Mouse (Mus musculus): Measurements from ENCODE around the gene Nop10.
A peak's percentile ranks its signal among the peaks of the same experiment; 100 is the strongest.

Gene Nop10

DNA sequence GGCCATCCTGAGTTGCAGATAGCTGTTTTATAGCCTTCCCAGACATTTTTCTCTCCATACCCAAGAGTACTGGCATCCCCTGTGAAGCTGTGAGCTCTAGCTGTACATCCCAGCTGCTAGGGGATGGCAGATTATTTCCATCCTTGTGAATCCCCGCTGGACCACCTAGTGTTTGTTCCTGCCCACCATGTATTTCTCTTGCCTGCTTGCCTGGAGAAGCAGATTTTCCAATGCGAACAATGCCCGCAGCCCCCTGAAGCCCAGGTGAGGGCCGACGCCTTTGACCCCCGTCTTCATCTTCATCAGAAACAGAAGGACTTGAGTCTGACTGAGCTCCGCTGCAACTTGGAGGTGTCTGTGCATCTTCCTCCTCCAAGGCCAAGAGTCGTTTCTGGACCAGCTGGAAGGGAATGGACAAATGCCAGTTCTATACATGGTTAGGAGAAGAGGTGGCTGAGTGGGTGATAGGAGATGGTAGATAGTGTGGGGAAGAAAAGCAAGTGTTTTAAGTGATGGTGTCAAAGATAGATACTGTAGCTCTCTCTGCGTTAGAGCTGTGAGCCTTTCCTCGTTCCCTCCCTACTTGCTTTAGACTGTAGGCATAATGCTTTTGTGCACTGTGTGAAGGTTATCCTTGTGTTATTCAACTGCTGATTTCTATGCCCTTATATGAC lies 11.8 kb upstream of the Nop10 start:
- no peak for TF ChIP-seq GATA4 (IDR thresholded peaks at IDR 0.05; ENCODE audit: insufficient replicate concordance, low read length)

DNA sequence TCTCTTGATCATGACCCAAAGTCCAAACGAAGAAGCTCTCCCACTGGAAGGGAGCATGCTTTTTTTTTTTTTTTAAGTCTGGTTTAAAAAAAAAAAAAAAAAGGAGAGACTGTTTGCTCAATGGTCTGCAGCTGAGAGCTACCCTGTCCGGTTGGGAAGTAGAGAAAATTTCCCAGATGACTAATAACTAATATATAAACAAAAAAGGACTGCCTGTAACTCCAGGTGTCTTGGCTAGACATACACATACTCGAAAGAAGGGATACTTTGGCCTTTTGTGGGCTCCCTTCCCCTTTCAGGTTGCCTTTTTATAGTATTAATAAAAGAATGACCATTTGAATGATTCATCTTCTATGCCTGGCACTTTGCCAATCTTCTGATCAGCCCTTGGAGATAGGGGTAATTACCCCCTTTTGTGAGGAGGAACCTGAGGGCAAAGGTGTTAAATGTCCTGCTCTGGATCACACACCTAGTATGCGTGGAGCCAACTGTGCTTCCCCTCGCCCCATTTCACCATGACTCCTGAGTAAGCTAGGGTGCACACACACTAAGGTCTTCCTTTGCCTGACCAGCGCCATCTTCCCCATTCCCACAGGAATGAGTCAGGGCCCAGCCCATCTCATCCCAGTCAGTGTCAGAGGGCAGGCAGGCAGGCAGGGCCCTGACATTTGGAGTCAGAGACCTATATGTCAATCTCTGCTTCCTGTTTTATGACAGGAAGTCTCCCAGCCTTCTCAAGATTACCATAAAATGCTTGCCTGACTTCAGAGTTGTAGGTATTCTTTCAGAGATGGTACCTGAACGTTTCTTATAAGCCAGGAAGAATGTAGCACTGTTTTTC lies 6.8 kb upstream of the Nop10 start:
- no peak for TF ChIP-seq GATA4 (IDR thresholded peaks at IDR 0.05; ENCODE audit: insufficient replicate concordance, low read length)

DNA sequence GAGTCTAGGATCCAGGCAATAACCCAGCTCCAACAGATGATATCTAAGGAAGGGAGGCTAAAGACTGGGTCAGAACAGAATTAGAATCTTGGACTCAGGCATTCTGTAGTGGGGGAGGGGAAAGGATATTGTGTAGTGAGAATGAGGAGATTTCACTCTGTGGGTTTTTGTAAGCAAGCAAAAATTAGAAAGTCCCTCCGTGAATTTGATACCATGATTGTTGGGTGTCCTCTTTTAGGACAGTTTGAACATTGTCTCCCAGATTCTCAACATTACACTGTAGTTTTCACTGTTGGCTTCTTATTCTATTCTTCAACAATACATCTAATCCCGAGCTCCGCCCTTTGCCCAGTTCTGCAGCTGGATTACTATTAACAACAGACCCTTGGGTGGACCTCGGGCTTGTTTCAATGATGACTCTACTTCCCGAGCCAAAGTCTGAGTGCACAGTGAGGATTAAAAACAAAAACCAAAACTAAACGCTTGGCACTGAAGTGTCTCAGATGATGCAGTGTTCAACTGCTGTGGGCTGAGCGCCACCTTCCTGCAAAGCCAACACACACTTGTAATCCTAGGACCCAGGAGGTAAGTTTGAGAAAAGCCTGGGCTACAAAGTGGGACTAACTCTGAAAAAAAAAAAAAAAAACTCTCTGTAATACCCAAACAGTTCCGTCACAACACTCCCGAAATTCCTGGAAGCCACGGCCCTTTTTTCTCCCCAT lies 2.3 kb upstream of the Nop10 start, which contains the start of gene Nutm1:
Gene Nutm1, minus strand, starts transcription at position 51 of the 722 bp plus-strand sequence.
- TF ChIP-seq GATA4 (IDR thresholded peaks at IDR 0.05; ENCODE audit: insufficient replicate concordance, low read length) = no peak

DNA sequence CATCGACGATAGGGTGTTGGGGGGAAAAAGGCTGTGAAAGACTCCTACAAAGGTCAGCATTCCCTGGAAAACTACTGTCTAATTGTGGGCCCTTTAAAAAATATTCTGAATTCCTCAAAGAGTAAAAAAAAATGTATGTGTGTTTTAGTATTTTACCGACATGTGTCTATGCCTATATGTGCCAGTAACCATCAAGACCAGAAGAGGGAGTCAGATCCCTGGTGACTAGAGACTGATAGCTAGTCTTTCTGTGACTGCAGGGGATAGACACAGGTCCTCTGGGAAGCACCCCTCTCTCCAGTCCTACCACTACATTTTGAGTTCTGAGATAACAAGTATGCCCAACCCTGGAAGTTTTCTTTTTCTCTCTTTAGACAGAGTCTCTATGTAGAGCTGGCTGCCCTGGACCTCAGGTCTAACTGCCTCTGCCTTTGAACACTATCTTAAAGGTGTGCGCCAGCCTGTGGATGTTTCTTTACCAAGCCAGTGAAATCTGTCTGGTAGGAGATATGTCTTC lies 1.1 kb downstream of the Nop10 start:
- no peak for TF ChIP-seq GATA4 (IDR thresholded peaks at IDR 0.05; ENCODE audit: insufficient replicate concordance, low read length)

DNA sequence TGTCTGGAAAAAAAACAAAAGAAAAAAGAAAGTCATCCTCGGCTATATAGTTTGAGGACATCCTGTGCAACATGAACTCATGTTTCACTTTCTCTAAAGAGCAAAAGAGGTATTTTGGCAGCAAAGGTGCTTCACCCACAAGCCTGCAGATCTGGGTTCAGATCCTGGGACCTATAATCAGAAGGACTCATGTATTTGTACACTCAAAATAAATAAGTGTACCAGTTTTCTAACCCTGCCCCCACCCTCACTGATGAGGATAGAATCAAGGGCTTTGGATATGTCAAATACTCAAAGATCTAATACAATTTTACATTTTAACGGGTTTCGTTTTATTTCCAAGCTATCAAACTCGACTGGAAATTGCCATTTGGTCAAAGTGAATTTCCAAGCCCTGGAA lies 2.6 kb downstream of the Nop10 start:
- no peak for TF ChIP-seq GATA4 (IDR thresholded peaks at IDR 0.05; ENCODE audit: insufficient replicate concordance, low read length)

DNA sequence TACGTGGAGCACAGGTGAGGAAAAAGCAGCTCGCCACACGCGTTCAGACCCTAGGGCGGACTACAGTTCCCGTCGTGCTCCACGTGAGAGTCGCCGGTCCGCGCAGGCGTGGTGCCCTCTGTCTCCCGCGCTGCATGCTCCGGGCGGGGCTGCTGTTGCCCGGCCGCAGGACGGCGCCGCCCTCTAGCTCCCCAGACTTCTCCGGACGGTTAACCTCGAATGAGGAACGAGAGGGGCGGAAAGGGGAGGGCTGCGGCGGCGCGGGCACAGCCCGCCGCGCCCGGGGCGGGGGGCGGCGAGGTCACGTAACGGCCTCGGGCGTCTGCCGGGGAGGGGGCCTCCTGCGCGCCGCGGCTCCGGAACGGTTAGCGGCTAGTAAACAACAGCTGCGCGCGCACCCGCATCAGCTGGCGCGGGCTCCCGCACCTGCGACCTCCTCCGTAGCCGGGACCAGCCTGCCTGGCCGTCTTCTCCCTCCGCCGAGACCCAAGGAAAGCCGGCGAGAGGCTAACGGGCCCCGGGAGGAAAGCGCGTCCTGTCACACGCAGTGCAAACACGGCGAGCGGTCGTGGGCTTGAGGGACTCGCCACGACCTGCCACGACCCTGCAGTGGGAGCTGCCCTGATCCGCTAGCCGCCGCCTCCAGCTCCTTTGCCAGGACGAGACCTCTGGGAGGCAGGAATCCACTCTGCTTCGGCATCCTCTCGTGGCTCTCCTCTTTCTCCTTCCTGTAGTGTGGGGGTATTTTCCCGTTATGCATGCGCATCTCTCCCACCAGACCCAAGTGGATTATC lies 3.9 kb downstream of the Nop10 start, which contains the start of gene Slc12a6:
Gene Slc12a6, plus strand, starts transcription at position 378 of the 794 bp plus-strand sequence.
- TF ChIP-seq GATA4 (IDR thresholded peaks at IDR 0.05; ENCODE audit: insufficient replicate concordance, low read length) = no peak; the same call in 1 of the 2 replicates

DNA sequence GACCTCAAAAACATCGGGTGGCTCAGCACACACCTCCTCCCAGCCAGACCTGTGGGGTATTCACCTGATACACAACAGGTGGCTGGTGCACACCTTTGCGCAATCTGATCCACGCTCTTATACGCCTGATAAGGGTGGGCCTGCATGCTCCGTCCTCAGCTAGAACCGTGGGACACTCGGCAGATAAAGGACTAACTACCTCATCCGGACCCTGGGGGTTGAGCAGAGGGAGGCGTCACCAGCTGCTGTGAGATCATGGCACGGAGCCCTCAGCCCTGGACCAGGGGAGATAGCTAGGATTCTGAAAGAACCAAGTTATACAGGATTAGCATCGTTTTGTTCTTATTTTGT lies 4.5 kb downstream of the Nop10 start, which contains the start of gene Gm21985:
Gene Gm21985, plus strand, starts transcription at position 73 of the 351 bp plus-strand sequence.
- TF ChIP-seq GATA4 (IDR thresholded peaks at IDR 0.05; ENCODE audit: insufficient replicate concordance, low read length) = peak; percentile 57; the same call in 1 of the 2 replicates

DNA sequence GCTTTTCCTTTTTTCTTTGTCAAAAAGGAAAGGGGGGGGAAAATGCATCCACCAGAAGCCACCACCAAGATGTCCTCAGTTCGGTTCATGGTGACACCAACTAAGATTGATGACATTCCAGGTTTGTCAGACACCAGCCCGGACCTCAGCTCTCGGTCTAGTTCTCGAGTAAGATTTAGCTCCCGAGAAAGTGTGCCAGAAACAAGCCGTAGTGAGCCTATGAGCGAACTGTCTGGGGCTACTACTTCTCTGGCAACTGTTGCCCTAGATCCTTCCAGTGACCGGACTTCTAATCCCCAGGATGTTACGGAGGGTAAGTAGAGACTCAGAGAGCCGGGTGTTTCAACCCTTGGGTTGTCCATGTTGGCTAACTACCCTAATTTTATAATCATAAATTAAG lies 5.1 kb downstream of the Nop10 start:
- no peak for TF ChIP-seq GATA4 (IDR thresholded peaks at IDR 0.05; ENCODE audit: insufficient replicate concordance, low read length)

DNA sequence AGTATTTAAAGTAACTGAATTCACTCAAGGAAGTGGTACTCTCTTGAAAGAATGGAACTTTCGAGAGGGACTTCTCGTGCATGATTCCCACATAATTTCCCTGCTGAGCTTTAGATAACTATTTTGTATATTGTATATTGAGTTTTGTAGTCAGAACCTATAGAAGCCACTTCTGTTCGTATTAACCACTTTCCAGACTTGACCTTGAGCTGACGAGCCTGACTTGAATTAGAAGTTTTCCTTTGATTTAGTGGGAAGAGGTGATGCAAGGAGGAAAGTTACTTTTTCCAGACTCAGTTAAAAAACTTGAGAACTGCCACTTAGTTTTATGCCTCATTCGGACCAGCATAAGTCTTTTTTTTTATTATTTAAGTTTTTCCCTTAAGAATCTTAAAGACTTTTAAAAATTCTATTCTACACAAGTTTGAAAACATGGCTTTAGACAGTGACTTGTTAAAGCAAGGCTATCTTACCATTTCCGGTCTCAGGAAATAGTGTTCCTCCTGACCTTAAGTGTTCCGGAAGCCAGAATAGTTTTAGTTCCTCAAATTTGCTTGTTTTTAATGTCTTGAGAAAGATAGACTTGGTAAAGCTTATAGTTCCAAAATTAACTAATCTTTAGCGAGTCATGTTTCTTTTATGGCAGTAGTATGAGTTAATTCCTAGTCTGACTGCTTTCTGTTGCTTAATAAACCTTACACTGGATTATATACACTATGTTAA lies 6.0 kb downstream of the Nop10 start:
- TF ChIP-seq GATA4 (IDR thresholded peaks at IDR 0.05; ENCODE audit: insufficient replicate concordance, low read length) = peak; percentile 59; the same call in 1 of the 2 replicates

DNA sequence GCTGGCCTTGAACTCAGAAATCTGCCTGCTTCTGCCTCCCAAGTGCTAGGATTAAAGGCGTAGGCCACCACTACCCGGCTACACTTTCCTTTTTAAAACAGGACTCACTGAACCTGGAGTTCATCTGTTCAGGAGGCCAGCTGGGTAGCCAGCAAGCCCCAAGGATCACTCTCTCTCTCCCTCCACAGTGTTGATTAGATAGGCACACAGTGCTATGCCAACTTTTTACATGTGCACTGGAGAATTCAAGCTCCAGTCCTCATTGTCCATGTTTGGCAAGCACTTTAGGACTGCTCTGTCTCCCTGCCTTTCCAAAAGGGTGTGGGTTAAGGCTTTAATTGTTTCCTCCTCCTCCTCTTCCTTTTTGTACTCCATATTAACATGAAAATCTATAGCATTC lies 8.3 kb downstream of the Nop10 start:
- no peak for TF ChIP-seq GATA4 (IDR thresholded peaks at IDR 0.05; ENCODE audit: insufficient replicate concordance, low read length)

DNA sequence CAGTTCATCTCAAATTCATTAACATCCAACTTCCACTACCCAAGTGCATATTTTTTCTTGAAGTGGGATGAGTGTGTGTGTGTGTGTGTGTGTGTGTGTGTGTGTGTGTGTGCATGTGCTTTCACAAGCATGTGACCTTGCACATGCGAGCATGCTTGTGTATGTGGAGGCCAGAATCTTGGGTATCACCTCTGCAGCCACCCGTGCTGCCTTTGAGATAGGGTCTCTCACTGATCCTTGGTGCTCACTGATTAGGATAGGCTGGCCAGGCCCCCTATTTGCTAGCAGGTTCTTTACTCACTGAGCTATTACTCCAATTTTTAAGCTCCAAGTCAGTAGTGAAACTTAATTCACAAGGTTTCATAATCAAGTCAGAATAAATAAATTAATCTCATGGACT lies 11.2 kb downstream of the Nop10 start:
- no peak for TF ChIP-seq GATA4 (IDR thresholded peaks at IDR 0.05; ENCODE audit: insufficient replicate concordance, low read length)

DNA sequence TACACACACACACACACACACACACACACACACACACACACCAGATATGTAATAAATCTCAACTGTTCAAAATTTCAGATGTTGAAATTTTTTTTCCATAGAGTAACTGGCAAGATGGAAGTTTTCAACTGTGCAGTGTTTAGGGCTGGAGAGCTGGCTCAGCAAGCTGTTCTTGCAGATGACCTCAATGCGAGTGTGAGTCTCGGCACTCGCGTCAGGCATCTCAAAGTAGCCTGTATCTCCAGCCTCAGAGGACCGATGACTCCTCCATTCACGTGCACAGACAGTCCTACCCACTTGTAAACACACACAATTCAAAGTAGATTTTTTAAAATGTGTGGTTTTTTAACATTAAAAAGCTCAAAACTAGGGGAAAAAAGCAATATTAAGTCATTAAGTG lies 11.7 kb downstream of the Nop10 start:
- no peak for TF ChIP-seq GATA4 (IDR thresholded peaks at IDR 0.05; ENCODE audit: insufficient replicate concordance, low read length)

DNA sequence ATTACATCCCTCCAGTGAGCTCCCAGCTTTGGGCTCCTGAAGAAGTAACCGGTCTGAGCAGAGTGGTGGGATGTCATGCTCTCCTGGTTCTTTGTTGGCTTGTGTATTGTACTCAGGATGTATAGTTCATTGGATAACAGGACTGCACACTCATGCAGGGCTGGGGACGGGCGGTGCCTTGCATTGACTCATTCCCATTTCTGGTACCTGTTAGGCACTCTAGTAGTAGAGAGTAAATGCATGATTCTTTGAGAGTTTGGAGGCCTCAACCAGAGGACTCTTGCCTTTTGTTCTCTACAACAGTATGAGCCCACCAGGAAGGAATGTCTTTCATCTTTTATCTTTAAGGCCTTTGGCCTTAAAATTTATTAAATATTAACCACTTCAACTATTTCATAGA lies 15.1 kb downstream of the Nop10 start:
- no peak for TF ChIP-seq GATA4 (IDR thresholded peaks at IDR 0.05; ENCODE audit: insufficient replicate concordance, low read length)

DNA sequence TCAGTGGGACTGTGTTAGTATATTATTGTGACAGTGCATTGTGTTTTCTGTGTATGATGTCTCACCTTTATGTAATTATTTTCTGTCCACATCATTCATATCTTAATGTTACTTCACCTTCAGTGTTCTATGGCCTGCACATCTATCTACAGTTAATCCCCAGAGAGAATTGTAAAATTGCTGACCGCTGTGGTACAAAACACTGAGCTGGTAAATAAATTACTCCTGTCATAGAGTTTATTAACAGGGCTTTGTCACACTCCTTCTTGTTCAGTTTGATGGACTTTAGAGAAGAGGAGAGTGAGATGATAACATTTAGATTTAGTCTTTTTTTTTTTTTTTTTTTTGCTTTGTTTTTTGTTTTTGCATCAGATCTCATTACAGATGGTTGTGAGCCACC lies 21.1 kb downstream of the Nop10 start:
- TF ChIP-seq GATA4 (IDR thresholded peaks at IDR 0.05; ENCODE audit: insufficient replicate concordance, low read length) = no peak

All from liver, adult (tissue).